Mouse (Mus musculus): ENCODE measurements around the gene Ttc28. TPM values are rescaled to one million over a fixed set of nuclear protein-coding genes. Genes with fewer than 3 reads are reported as not detected.
A peak's percentile ranks its signal among the peaks of the same experiment; 100 is the strongest.

Gene Ttc28
- total and polyA plus RNA-seq, 2 experiments: 0.81 to 0.83 TPM

DNA sequence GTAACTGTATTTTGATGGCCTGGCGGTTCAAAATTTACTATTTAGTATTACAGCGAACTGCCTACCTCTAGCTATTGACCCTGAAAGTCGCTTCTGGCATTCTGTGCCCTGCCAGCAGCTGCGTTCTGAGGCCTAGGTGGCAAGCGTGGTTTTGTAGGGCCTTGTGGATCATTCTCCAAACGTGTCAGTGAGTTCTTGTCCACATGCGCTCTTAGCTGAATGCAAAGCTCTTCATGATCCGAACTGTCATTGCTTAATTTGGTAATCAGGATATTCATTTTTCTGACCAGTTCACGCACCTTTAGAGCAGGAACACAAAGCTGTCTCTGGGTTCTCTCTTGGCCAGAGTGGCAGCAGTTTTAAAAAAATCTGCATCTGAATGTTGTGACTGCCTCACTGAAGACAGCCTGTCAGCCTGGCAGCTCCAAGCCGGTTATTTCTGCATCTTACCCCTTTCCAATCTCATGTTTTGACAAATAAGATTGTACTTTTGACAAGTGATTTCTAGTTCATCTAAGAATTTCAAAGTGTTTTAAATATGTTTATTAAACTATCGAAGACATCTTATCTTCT is 88.0 kb downstream of the Ttc28 start:
- no peak for TF ChIP-seq CTCF (IDR thresholded peaks at IDR 0.05; ENCODE audit: low read depth, low read length)
- no peak for TF ChIP-seq POLR2A (IDR thresholded peaks at IDR 0.05; ENCODE audit: extremely low read depth, insufficient read depth, low read length)
- H3K4me3 ChIP-seq (ENCODE audit: insufficient read depth, low read depth, low read length): no peak overlapping the region
- 93% methylated on average over 11 of the region's 11 CpGs for WGBS
- no peaks in the 10 kb centered on the region for H3K79me2 ChIP-seq (ENCODE audit: control insufficient read depth, insufficient read depth, low read length)
- DNase-seq (ENCODE audit: extremely low read depth, low read depth, low spot score): no peak
- no peaks in the 10 kb centered on the region for H3K36me3 ChIP-seq (ENCODE audit: control insufficient read depth, insufficient read depth, low read length)
- no peaks in the 10 kb centered on the region; the same call in 1 of the 2 replicates for H3K27me3 ChIP-seq (ENCODE audit: control insufficient read depth, insufficient read depth, low read length)
- no peaks in the 10 kb centered on the region for H3K4me1 ChIP-seq (ENCODE audit: control insufficient read depth, insufficient read depth, low read length)
- H3K27ac ChIP-seq (replicated peaks; ENCODE audit: insufficient read depth, low read depth, low read length): no peak overlapping the region
- no peak overlapping the region for H3K9ac ChIP-seq (ENCODE audit: low read depth, low read length)

DNA sequence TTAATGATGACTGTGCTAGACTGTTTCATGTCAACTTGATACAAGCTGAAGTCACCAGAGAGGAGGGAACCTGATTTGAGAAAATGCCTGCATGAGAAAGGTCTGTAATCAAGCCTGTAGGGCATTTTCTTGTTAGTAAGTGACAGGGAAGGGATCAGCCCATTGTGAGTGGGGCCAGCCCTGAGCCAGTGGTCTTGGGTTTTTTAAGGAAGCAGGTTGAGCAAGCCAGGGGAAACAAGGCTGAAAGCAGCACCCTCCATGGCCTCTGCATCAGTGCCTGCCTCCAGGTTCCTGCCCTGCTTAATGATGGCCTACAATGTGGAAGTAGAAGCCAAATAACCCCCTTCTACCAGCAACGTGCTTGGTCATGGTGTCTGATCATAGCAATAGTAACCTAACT is 89.0 kb downstream of the Ttc28 start:
- Histone ChIP-seq H3K4me1 (ENCODE audit: control insufficient read depth, insufficient read depth, low read length) (no peaks in the 10 kb centered on the region), H3K27me3 (ENCODE audit: control insufficient read depth, insufficient read depth, low read length) (no peaks in the 10 kb centered on the region; the same call in 1 of the 2 replicates), H3K9ac (ENCODE audit: low read depth, low read length) (no peak overlapping the region), H3K27ac (replicated peaks; ENCODE audit: insufficient read depth, low read depth, low read length) (no peak overlapping the region), H3K79me2 (ENCODE audit: control insufficient read depth, insufficient read depth, low read length) (no peaks in the 10 kb centered on the region), H3K36me3 (ENCODE audit: control insufficient read depth, insufficient read depth, low read length) (no peaks in the 10 kb centered on the region), H3K4me3 (ENCODE audit: insufficient read depth, low read depth, low read length) (no peak overlapping the region)
- no peak for TF ChIP-seq CTCF (IDR thresholded peaks at IDR 0.05; ENCODE audit: low read depth, low read length)
- no peak for TF ChIP-seq POLR2A (IDR thresholded peaks at IDR 0.05; ENCODE audit: extremely low read depth, insufficient read depth, low read length)
- DNase-seq (ENCODE audit: extremely low read depth, low read depth, low spot score): no peak
- WGBS: 86% methylated on average over 1 of the region's 1 CpGs

- DNase-seq (ENCODE audit: extremely low read depth, low read depth, low spot score): peak; percentile 40
- Histone ChIP-seq H3K79me2 (ENCODE audit: control insufficient read depth, insufficient read depth, low read length) (no peaks in the 10 kb centered on the region), H3K9ac (ENCODE audit: low read depth, low read length) (no peak overlapping the region), H3K36me3 (ENCODE audit: control insufficient read depth, insufficient read depth, low read length) (no peaks in the 10 kb centered on the region), H3K27ac (replicated peaks; ENCODE audit: insufficient read depth, low read depth, low read length) (no peak overlapping the region), H3K27me3 (ENCODE audit: control insufficient read depth, insufficient read depth, low read length) (no peaks in the 10 kb centered on the region; the same call in 1 of the 2 replicates), H3K4me1 (ENCODE audit: control insufficient read depth, insufficient read depth, low read length) (no peaks in the 10 kb centered on the region), H3K4me3 (ENCODE audit: insufficient read depth, low read depth, low read length) (no peak overlapping the region)
- no peak for TF ChIP-seq CTCF (IDR thresholded peaks at IDR 0.05; ENCODE audit: low read depth, low read length)
- no peak for TF ChIP-seq POLR2A (IDR thresholded peaks at IDR 0.05; ENCODE audit: extremely low read depth, insufficient read depth, low read length)
- WGBS: 44% methylated on average over 9 of the region's 9 CpGs
These were observed 90.7 kb downstream of the Ttc28 start for GRCm38 (mm10) chr5:110970162-110970780.

DNA sequence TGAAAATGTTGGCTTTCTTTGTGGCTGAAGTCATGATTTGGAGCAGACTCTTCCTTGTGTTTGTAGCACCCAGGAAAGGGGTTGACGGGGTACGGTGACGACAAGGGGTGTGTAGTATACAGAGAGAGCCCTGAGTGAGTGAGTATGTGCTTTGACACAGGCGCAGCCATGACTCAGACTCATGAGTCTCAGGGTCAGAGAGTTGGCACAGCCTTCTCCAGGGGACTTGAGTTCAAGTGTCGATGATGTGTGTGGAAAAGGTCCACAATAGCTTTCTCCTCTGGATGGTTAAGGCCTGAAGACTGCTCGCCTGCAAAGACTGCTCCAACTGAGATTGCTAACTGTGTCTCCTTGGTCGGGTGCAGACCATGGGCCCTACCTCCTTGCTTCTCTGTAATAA is 97.1 kb downstream of the Ttc28 start:
- Histone ChIP-seq H3K9ac (ENCODE audit: low read depth, low read length) (no peak overlapping the region), H3K27me3 (ENCODE audit: control insufficient read depth, insufficient read depth, low read length) (peaks cover 4% of the 10 kb centered on the region), H3K79me2 (ENCODE audit: control insufficient read depth, insufficient read depth, low read length) (no peaks in the 10 kb centered on the region), H3K4me3 (ENCODE audit: insufficient read depth, low read depth, low read length) (no peak overlapping the region), H3K27ac (replicated peaks; ENCODE audit: insufficient read depth, low read depth, low read length) (no peak overlapping the region), H3K4me1 (ENCODE audit: control insufficient read depth, insufficient read depth, low read length) (no peaks in the 10 kb centered on the region), H3K36me3 (ENCODE audit: control insufficient read depth, insufficient read depth, low read length) (no peaks in the 10 kb centered on the region)
- DNase-seq (ENCODE audit: extremely low read depth, low read depth, low spot score): no peak
- WGBS: 94% methylated on average over 7 of the region's 7 CpGs
- no peak for TF ChIP-seq POLR2A (IDR thresholded peaks at IDR 0.05; ENCODE audit: extremely low read depth, insufficient read depth, low read length)
- TF ChIP-seq CTCF (IDR thresholded peaks at IDR 0.05; ENCODE audit: low read depth, low read length): no peak

DNA sequence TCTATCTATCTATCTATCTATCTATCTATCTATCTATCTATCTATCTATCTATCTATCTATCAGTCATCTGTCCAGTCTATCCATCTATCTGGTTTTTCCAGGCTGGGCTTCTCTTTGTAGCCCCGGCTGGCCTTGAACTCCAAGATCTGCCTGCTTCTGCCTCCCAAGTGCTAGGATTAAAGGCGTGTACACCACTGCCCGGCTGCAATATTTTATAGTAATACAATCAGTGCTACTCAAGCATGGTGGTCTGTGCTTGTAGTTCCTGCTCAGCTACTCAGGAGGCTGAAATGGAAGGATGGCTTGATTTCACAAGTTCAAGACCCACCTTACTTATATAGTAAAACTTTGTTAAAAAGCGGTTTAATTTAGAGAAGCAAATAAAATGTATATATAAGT is 98.2 kb downstream of the Ttc28 start:
- H3K4me1 ChIP-seq (ENCODE audit: control insufficient read depth, insufficient read depth, low read length): no peaks in the 10 kb centered on the region
- TF ChIP-seq CTCF (IDR thresholded peaks at IDR 0.05; ENCODE audit: low read depth, low read length): no peak
- no peak for DNase-seq (ENCODE audit: extremely low read depth, low read depth, low spot score)

DNA sequence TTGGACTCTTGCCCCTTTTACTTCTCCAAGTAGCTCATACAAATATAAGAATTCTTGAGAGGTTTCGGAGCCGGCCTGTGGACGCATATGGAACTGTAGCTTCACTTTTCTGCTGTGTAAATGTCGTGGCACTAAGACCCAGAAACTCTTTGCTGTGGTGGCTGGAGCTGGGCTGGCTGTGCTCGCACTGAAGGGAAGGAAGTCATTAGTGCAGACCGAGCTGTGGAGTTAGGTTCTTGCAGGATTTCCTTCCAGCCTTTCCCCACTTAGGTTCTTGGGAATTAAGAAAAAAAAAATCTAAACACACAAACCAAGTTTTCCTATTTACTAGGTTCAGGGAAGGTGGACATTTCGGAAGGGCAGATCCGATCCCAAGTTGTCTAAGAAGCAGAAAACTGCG is 98.9 kb downstream of the Ttc28 start:
- Histone ChIP-seq H3K4me3 (ENCODE audit: insufficient read depth, low read depth, low read length) (peak overlapping the region; percentile 84; the same call in 1 of the 2 replicates), H3K79me2 (ENCODE audit: control insufficient read depth, insufficient read depth, low read length) (no peaks in the 10 kb centered on the region), H3K4me1 (ENCODE audit: control insufficient read depth, insufficient read depth, low read length) (no peaks in the 10 kb centered on the region), H3K36me3 (ENCODE audit: control insufficient read depth, insufficient read depth, low read length) (no peaks in the 10 kb centered on the region), H3K9ac (ENCODE audit: low read depth, low read length) (no peak overlapping the region), H3K27ac (replicated peaks; ENCODE audit: insufficient read depth, low read depth, low read length) (peak overlapping the region; percentile 46; the same call in 1 of the 2 replicates), H3K27me3 (ENCODE audit: control insufficient read depth, insufficient read depth, low read length) (peaks cover 4% of the 10 kb centered on the region)
- 23% methylated on average over 9 of the region's 9 CpGs for WGBS
- DNase-seq (ENCODE audit: extremely low read depth, low read depth, low spot score): peak; percentile 42
- TF ChIP-seq CTCF (IDR thresholded peaks at IDR 0.05; ENCODE audit: low read depth, low read length): 0 out of 2 replicates have a peak, but pooled peaks have one; percentile 9
- no peak for TF ChIP-seq POLR2A (IDR thresholded peaks at IDR 0.05; ENCODE audit: extremely low read depth, insufficient read depth, low read length)

More for the DNA sequence above, 98.2 kb downstream of the Ttc28 start:
- Histone ChIP-seq H3K79me2 (ENCODE audit: control insufficient read depth, insufficient read depth, low read length) (no peaks in the 10 kb centered on the region), H3K9ac (ENCODE audit: low read depth, low read length) (no peak overlapping the region), H3K27ac (replicated peaks; ENCODE audit: insufficient read depth, low read depth, low read length) (no peak overlapping the region), H3K4me3 (ENCODE audit: insufficient read depth, low read depth, low read length) (no peak overlapping the region), H3K27me3 (ENCODE audit: control insufficient read depth, insufficient read depth, low read length) (peaks cover 4% of the 10 kb centered on the region), H3K36me3 (ENCODE audit: control insufficient read depth, insufficient read depth, low read length) (no peaks in the 10 kb centered on the region)
- WGBS: 94% methylated on average over 4 of the region's 4 CpGs
